Mouse (Mus musculus) G1E (cell line): Measurements from ENCODE around the gene Lsm6. TPM values are rescaled to one million over a fixed set of nuclear protein-coding genes. Genes with fewer than 3 reads are reported as not detected.

Experiments used
- ATAC-seq: 2 replicates; pipeline ENCODE4 v1.8.0; 2016; ENCODE audit warnings: mild to moderate bottlenecking; ENCODE audit not compliant: insufficient number of reproducible peaks, poor library complexity, low FRiP score, severe bottlenecking; ENCODE audit errors: extremely low read depth
- DNase-seq: peaks from one replicate; pipeline ENCODE4 v3.0.0; 2012; ENCODE audit warnings: low spot score
- H3K27me3 ChIP-seq: 2 replicates; pipeline ENCODE4 v1.6.1; 2012; ENCODE audit warnings: mild to moderate bottlenecking, low read length, inconsistent platforms; ENCODE audit not compliant: insufficient read depth
- H3K36me3 ChIP-seq: replicated peaks from 2 replicates; pipeline ENCODE3; 2012; ENCODE audit warnings: mild to moderate bottlenecking, inconsistent platforms
- H3K4me1 ChIP-seq: 2 replicates; pipeline ENCODE4 v1.6.1; 2012; ENCODE audit warnings: low read depth, low read length, inconsistent platforms, mixed read lengths; ENCODE audit not compliant: insufficient read depth
- H3K4me3 ChIP-seq: 2 replicates; pipeline ENCODE4 v1.5.1; 2012; ENCODE audit warnings: low read depth, mild to moderate bottlenecking, inconsistent platforms, low read length, moderate library complexity, mixed read lengths
- H3K9me3 ChIP-seq: replicated peaks from 2 replicates; pipeline ENCODE4 v1.6.1; 2012; ENCODE audit warnings: inconsistent platforms
- CTCF ChIP-seq: IDR thresholded peaks from 2 replicates; pipeline ENCODE4 v1.5.1; 2012; ENCODE audit warnings: low read depth, low read length, inconsistent platforms, mixed read lengths
- GATA1 ChIP-seq: IDR thresholded peaks from 2 replicates; pipeline ENCODE4 v1.6.1; 2012; ENCODE audit warnings: borderline replicate concordance, low read length, inconsistent platforms, mixed read lengths
- GATA2 ChIP-seq: IDR thresholded peaks from 2 replicates; pipeline ENCODE4 v1.6.1; 2012; ENCODE audit warnings: low read depth, low read length, inconsistent platforms, borderline replicate concordance
- POLR2AphosphoS5 ChIP-seq: IDR thresholded peaks from 2 replicates; pipeline ENCODE4 v1.6.1; 2012; ENCODE audit warnings: low read depth, low read length, inconsistent platforms; ENCODE audit not compliant: insufficient replicate concordance
- TAL1 ChIP-seq: conservative IDR thresholded peaks from 2 replicates; pipeline ENCODE4 v1.6.1; 2012; ENCODE audit warnings: low read depth, low read length, inconsistent platforms, mixed read lengths
- polyA plus RNA-seq: library from polyadenylated mRNA; stranded (reverse); fragments of >175 nt; gene quantifications from 2 replicates; pipeline ENCODE4 v1.2.3, GENCODE M21; 2012
- total RNA-seq, 2 experiments: library from RNA; stranded (forward) in 1 of 2; stranded (reverse) in 1 of 2; fragments of 200-1000 nt in 1 of 2; fragments of >200 nt in 1 of 2; fragmentation: Nextera tagmentation in 1 of 2; gene quantifications; 2 replicates each; pipeline ENCODE4 v1.2.3; 2014 to 2017

Gene Lsm6
- total and polyA plus RNA-seq, 3 experiments = 3.8 to 144 (median 49.4) TPM

DNA sequence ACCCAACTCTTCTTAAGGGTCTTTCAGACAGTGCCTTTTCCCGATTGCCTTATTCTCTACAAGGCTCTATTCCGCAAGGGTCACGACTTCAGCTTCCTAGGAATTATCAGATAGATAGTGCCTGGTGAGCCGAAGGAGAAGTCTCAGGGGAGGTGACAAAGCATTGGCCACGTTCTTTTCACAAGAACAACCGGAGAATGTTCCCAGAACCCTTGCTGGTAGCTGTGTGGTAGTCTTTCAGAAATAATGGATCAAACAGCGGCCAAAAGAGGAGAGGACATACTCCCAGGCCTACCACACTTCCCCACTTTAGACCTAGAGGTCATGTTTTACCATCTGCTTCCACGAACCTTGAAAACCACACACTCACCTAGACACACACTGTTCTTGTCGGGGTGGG, 44.1 kb downstream of the Lsm6 start:
- TF ChIP-seq POLR2AphosphoS5 = no peak
- TF ChIP-seq CTCF = no peak
- no peak for TF ChIP-seq GATA1
- TF ChIP-seq GATA2 = no peak
- no peak for TF ChIP-seq TAL1
- ATAC-seq = no peak
- H3K9me3 ChIP-seq = no peaks in the 10 kb centered on the region

GRCm38 (mm10) chr8:78771256-78771655, 49.7 kb downstream of the Lsm6 start:
- Histone ChIP-seq H3K9me3 (no peaks in the 10 kb centered on the region), H3K4me1 (0 out of 2 replicates have a peak, but pooled peaks cover 3% of the 10 kb centered on the region), H3K36me3 (no peaks in the 10 kb centered on the region), H3K4me3 (no peak overlapping the region), H3K27me3 (peaks cover 12% of the 10 kb centered on the region)
- TF ChIP-seq GATA1 (no peak), GATA2 (no peak), TAL1 (no peak), POLR2AphosphoS5 (no peak), CTCF (no peak)
- ATAC-seq (no peak), DNase-seq (no peak)

More for the DNA sequence above, 44.1 kb downstream of the Lsm6 start:
- no peak for DNase-seq
- Histone ChIP-seq H3K27me3 (peaks cover 29% of the 10 kb centered on the region), H3K4me3 (no peak overlapping the region), H3K4me1 (no peaks in the 10 kb centered on the region; the same call in 1 of the 2 replicates), H3K36me3 (no peaks in the 10 kb centered on the region)

- Histone ChIP-seq H3K9me3 (no peaks in the 10 kb centered on the region), H3K4me3 (no peak overlapping the region), H3K36me3 (no peaks in the 10 kb centered on the region), H3K4me1 (0 out of 2 replicates have a peak, but pooled peaks cover 3% of the 10 kb centered on the region), H3K27me3 (peaks cover 13% of the 10 kb centered on the region)
- TF ChIP-seq GATA1 (no peak), POLR2AphosphoS5 (no peak), GATA2 (no peak)
- ATAC-seq = no peak; the same call in 1 of the 2 replicates
- no peak for DNase-seq
Observed at GRCm38 (mm10) chr8:78770584-78770983, 50.4 kb downstream of the Lsm6 start.

GRCm38 (mm10) chr8:78765556-78765955, 55.4 kb downstream of the Lsm6 start:
- H3K4me1 ChIP-seq = no peaks in the 10 kb centered on the region
- DNase-seq = no peak
- no peak overlapping the region for H3K4me3 ChIP-seq
- peaks cover 19% of the 10 kb centered on the region for H3K27me3 ChIP-seq
- H3K9me3 ChIP-seq = no peaks in the 10 kb centered on the region; the same call in 1 of the 2 replicates
- TF ChIP-seq CTCF (no peak), POLR2AphosphoS5 (no peak), GATA1 (no peak), TAL1 (no peak), GATA2 (no peak)
- no peak for ATAC-seq
- no peaks in the 10 kb centered on the region for H3K36me3 ChIP-seq

- DNase-seq (no peak), ATAC-seq (no peak)
- Histone ChIP-seq H3K4me1 (no peaks in the 10 kb centered on the region), H3K27me3 (peaks cover 21% of the 10 kb centered on the region), H3K36me3 (no peaks in the 10 kb centered on the region), H3K9me3 (no peaks in the 10 kb centered on the region; the same call in 1 of the 2 replicates), H3K4me3 (no peak overlapping the region)
- TF ChIP-seq GATA2 = no peak
- no peak for TF ChIP-seq TAL1
- no peak for TF ChIP-seq CTCF
- no peak for TF ChIP-seq GATA1
- no peak for TF ChIP-seq POLR2AphosphoS5
Observed at GRCm38 (mm10) chr8:78764976-78765375, 56.0 kb downstream of the Lsm6 start.

DNA sequence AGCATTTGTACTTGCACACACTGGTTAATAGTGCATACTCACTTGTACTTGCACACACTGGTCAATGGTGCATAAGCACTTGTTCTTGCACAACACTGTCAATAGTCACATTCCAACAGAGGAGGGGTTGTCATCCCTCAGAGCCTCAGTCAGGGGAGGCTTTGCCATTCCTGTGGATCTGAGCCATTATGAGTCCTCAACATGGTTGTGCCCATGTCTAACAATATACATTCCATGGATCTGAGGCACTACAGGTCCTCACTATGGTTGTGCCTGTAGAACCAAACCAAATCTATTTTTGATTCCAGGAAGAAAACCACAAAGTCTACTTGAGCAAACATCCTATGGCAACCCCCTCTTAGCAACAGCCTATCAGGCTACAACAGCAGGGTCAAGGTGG, 61.8 kb downstream of the Lsm6 start:
- H3K9me3 ChIP-seq = no peaks in the 10 kb centered on the region; the same call in 1 of the 2 replicates
- H3K27me3 ChIP-seq = peaks cover 22% of the 10 kb centered on the region
- H3K36me3 ChIP-seq = no peaks in the 10 kb centered on the region
- TF ChIP-seq GATA1 (no peak), POLR2AphosphoS5 (no peak), GATA2 (no peak), TAL1 (no peak), CTCF (no peak)
- ATAC-seq = no peak
- no peak for DNase-seq
- H3K4me3 ChIP-seq = no peak overlapping the region
- H3K4me1 ChIP-seq = no peaks in the 10 kb centered on the region

DNA sequence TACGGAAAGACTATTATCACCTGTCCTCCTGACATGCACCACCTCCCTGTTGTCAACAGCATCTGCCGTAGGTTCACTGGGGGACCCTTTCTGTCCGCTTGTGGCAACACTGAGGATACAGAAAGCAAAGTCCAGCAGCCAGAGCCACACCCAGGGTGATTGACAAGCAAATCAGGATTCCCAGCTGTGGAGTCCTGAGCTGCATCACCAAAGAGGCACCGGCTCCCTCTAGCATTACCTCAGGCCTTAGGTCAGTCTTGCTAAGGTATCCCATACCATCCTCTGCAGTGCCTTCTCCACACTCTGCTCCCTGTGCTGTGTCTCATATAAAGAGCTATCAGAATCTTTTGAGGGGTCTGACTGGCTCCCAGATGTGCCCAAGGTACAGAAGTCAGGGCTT, 66.0 kb downstream of the Lsm6 start:
- ATAC-seq = no peak
- Histone ChIP-seq H3K9me3 (no peaks in the 10 kb centered on the region), H3K4me1 (no peaks in the 10 kb centered on the region; the same call in 1 of the 2 replicates), H3K36me3 (no peaks in the 10 kb centered on the region), H3K27me3 (peaks cover 28% of the 10 kb centered on the region), H3K4me3 (no peak overlapping the region)
- no peak for DNase-seq
- no peak for TF ChIP-seq GATA2
- TF ChIP-seq TAL1 = no peak
- TF ChIP-seq CTCF = no peak
- no peak for TF ChIP-seq POLR2AphosphoS5
- no peak for TF ChIP-seq GATA1

Other genes with a start within 250 kb of the Lsm6 start
- 19.3 and 23.0 TPM in 2 replicates for gene Zfp827, start 207.3 kb upstream of the Lsm6 start, total RNA-seq (2014; fragmentation: Nextera tagmentation)
- gene Zfp827, start 207.3 kb upstream of the Lsm6 start, total RNA-seq (2017) = 2.7 and 3.1 TPM in 2 replicates
- gene Zfp827, start 207.3 kb upstream of the Lsm6 start, polyA plus RNA-seq = 2.4 and 3.2 TPM in 2 replicates